Mouse (Mus musculus) C2C12 (cell line): ENCODE results near the gene Bcas3. TPM values are rescaled to one million over a fixed set of nuclear protein-coding genes. Genes with fewer than 3 reads are reported as not detected.
A peak's percentile ranks its signal among the peaks of the same experiment; 100 is the strongest.

Source experiments
- H3K27me3 ChIP-seq: one replicate; pipeline ENCODE4 v1.6.1; 2011; ENCODE audit not compliant: control insufficient read depth, insufficient read depth, insufficient read length
- H3K36me3 ChIP-seq: one replicate; pipeline ENCODE4 v1.6.1; 2011; ENCODE audit not compliant: control insufficient read depth, insufficient read depth
- H3K4me3 ChIP-seq: one replicate; pipeline ENCODE4 v1.5.1; 2011; ENCODE audit warnings: mild to moderate bottlenecking, control low read depth; ENCODE audit not compliant: poor library complexity, insufficient read depth, severe bottlenecking
- H3K79me2 ChIP-seq: one replicate; pipeline ENCODE4 v1.6.1; 2011; ENCODE audit not compliant: control insufficient read depth, insufficient read depth
- H3K79me3 ChIP-seq: one replicate; pipeline ENCODE4 v1.6.1; 2011; ENCODE audit warnings: low read depth, control low read depth
- H3ac ChIP-seq: one replicate; pipeline ENCODE3; 2011; ENCODE audit warnings: low read depth; ENCODE audit not compliant: control insufficient read depth, insufficient read length
- CEBPB ChIP-seq: IDR thresholded peaks from one replicate; pipeline ENCODE4 v1.6.1; 2011; ENCODE audit warnings: low read depth, mild to moderate bottlenecking, control low read depth, moderate library complexity
- CTCF ChIP-seq: IDR thresholded peaks from one replicate; pipeline ENCODE4 v1.5.1; 2011; ENCODE audit not compliant: control insufficient read depth, insufficient read depth, insufficient read length
- FOSL1 ChIP-seq: IDR thresholded peaks from one replicate; pipeline ENCODE4 v1.8.0; 2011; ENCODE audit warnings: mild to moderate bottlenecking, low read length; ENCODE audit not compliant: poor library complexity, insufficient read depth, severe bottlenecking
- MAX ChIP-seq: IDR thresholded peaks from one replicate; pipeline ENCODE4 v1.6.1; 2011; ENCODE audit warnings: mild to moderate bottlenecking, control low read depth
- MYOD1 ChIP-seq: IDR thresholded peaks from one replicate; pipeline ENCODE4 v1.6.1; 2011; ENCODE audit warnings: low read depth; ENCODE audit not compliant: control insufficient read depth, insufficient read length
- MYOG ChIP-seq: IDR thresholded peaks from one replicate; pipeline ENCODE4 v1.6.1; 2011; ENCODE audit not compliant: control insufficient read depth, insufficient read length; ENCODE audit errors: extremely low read depth
- USF1 ChIP-seq: IDR thresholded peaks from one replicate; pipeline ENCODE4 v1.6.1; 2011; ENCODE audit warnings: low read depth, mild to moderate bottlenecking, control low read depth, moderate library complexity
- polyA plus RNA-seq: library from polyadenylated mRNA; unstranded; fragments of >200 nt; fragmentation: generic; extraction: Trizol; gene quantifications from one replicate; pipeline ENCODE4 v1.2.1, GENCODE M21; 2012; ENCODE audit warnings: missing spikeins

Gene Bcas3
- polyA plus RNA-seq, 1 experiment = 11.1 TPM

- Histone ChIP-seq H3K4me3 (peak overlapping the region; percentile 97), H3K27me3 (no peaks in the 10 kb centered on the region), H3K79me2 (peaks cover 56% of the 10 kb centered on the region), H3K36me3 (peaks cover 10% of the 10 kb centered on the region), H3K79me3 (peaks cover 48% of the 10 kb centered on the region), H3ac (peak overlapping the region; percentile 88)
- TF ChIP-seq CEBPB = no peak
- TF ChIP-seq MAX = no peak
- TF ChIP-seq CTCF = peak; percentile 15
Observed at GRCm38 (mm10) chr11:85311645-85312490, 41.1 kb upstream of the Bcas3 start.

- Histone ChIP-seq H3K79me3 (peaks cover 54% of the 10 kb centered on the region), H3ac (no peak overlapping the region), H3K79me2 (peaks cover 66% of the 10 kb centered on the region), H3K27me3 (no peaks in the 10 kb centered on the region), H3K4me3 (no peak overlapping the region), H3K36me3 (peaks cover 10% of the 10 kb centered on the region)
- TF ChIP-seq CEBPB (no peak), FOSL1 (no peak), CTCF (no peak), USF1 (no peak), MYOD1 (no peak), MYOG (no peak)
Observed at GRCm38 (mm10) chr11:85312818-85313217, 40.1 kb upstream of the Bcas3 start.

- peaks cover 10% of the 10 kb centered on the region for H3K36me3 ChIP-seq
- H3K79me2 ChIP-seq = peaks cover 71% of the 10 kb centered on the region
- H3K4me3 ChIP-seq = no peak overlapping the region
- H3K27me3 ChIP-seq = no peaks in the 10 kb centered on the region
- peaks cover 59% of the 10 kb centered on the region for H3K79me3 ChIP-seq
- no peak overlapping the region for H3ac ChIP-seq
- no peak for TF ChIP-seq FOSL1
- no peak for TF ChIP-seq MYOG
- TF ChIP-seq CTCF = no peak
- TF ChIP-seq MYOD1 = no peak
- no peak for TF ChIP-seq CEBPB
- TF ChIP-seq USF1 = no peak
- TF ChIP-seq MAX = no peak
Observed at GRCm38 (mm10) chr11:85313361-85313760, 39.6 kb upstream of the Bcas3 start.

- H3K79me2 ChIP-seq = peaks cover 77% of the 10 kb centered on the region
- no peak for TF ChIP-seq CTCF
- TF ChIP-seq FOSL1 = no peak
- no peak for TF ChIP-seq MYOG
- TF ChIP-seq MAX = peak; percentile 95
- no peak for TF ChIP-seq CEBPB
- no peak for TF ChIP-seq MYOD1
- TF ChIP-seq USF1 = peak; percentile 52
Observed at GRCm38 (mm10) chr11:85323567-85324330, 29.2 kb upstream of the Bcas3 start.

GRCm38 (mm10) chr11:85328717-85329116 is 24.2 kb upstream of the Bcas3 start:
- no peaks in the 10 kb centered on the region for H3K36me3 ChIP-seq

More at GRCm38 (mm10) chr11:85323567-85324330, 29.2 kb upstream of the Bcas3 start:
- Histone ChIP-seq H3K27me3 (no peaks in the 10 kb centered on the region), H3K79me3 (peaks cover 41% of the 10 kb centered on the region), H3ac (no peak overlapping the region), H3K36me3 (no peaks in the 10 kb centered on the region), H3K4me3 (no peak overlapping the region)

More at GRCm38 (mm10) chr11:85328717-85329116, 24.2 kb upstream of the Bcas3 start:
- Histone ChIP-seq H3K79me3 (peaks cover 12% of the 10 kb centered on the region), H3ac (no peak overlapping the region), H3K79me2 (peaks cover 42% of the 10 kb centered on the region), H3K27me3 (no peaks in the 10 kb centered on the region), H3K4me3 (no peak overlapping the region)
- TF ChIP-seq MYOG (no peak), MAX (no peak), CEBPB (no peak), USF1 (no peak)
